Mouse (Mus musculus) cerebellum, adult 11-12 months (tissue): ENCODE measurements at regions not wholly inside any gene's neighbourhood (a gene's known extent, or its start where the extent isn't known, plus 50 kb on each side); places are given as distances from the start of the nearest gene placed in this dataset.

ENCODE experiments used
- DNase-seq: peaks from one replicate; pipeline ENCODE4 v3.0.0; 2022

- DNase-seq = no peak
Observed at GRCm38 (mm10) chr1:89392711-89393110, 61.9 kb upstream of the Agap1 start.

GRCm38 (mm10) chr1:89394471-89394870 lies 60.1 kb upstream of the Agap1 start:
- DNase-seq = no peak

GRCm38 (mm10) chr1:89400734-89401202 lies 53.8 kb upstream of the Agap1 start:
- DNase-seq = peak; percentile 30

DNA sequence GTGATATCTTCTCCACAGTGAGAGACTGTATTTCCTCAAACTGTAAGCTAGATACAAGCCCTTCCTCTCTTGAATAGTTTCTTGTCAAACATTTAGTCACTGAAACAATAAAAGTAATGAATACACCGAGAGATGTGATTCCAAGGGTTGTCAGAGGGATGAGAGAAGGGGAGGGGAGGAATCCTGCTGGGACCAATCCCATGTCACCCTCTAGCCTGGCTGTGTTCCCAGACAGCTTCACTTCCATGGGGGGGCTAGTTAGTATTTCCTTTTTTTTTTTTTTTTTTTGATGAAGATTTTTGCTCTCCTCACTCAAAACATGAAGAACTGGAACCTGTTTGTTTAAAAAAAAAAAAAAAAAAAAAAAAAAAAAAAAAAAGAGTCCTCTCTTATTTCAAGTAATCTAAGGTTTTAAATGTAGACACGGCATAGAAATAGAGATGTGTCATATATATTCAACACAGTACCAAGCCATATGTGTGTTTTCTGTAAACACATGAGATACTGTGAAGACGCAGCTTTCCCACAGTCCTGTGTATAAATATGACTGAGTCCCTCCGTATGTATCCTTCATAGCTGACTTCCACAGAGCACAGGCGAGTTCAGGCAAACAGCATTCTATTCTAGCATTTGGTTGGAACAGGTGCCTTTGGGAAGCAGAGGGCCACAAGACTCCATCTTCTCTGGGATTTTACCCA lies 51.9 kb upstream of the Agap1 start:
- DNase-seq = no peak

GRCm38 (mm10) chr1:89403551-89404050 lies 51.0 kb upstream of the Agap1 start:
- no peak for DNase-seq
